Mouse (Mus musculus) ES-E14 (cell line): ENCODE results near the gene Syngr2. TPM values are rescaled to one million over a fixed set of nuclear protein-coding genes. Genes with fewer than 3 reads are reported as not detected.
"Not testable (repeated sequence)": the region's sequence is repeated elsewhere in the genome, so short reads cannot be mapped to it uniquely, and the experiment has no call there.

Experiments used
- DNase-seq: peaks from one replicate; pipeline ENCODE4 v3.0.0-alpha.2; 2013; ENCODE audit warnings: low read depth, low spot score
- H3K27ac ChIP-seq: 2 replicates; pipeline ENCODE4 v1.5.1; 2012; ENCODE audit warnings: low read depth, mild to moderate bottlenecking, low read length, moderate library complexity, mixed read lengths; ENCODE audit not compliant: poor library complexity, insufficient read depth, severe bottlenecking
- H3K36me3 ChIP-seq: 2 replicates; pipeline ENCODE4 v1.6.1; 2012; ENCODE audit warnings: mild to moderate bottlenecking, low read length, moderate library complexity, mixed read lengths; ENCODE audit not compliant: control insufficient read depth, poor library complexity, insufficient read depth, severe bottlenecking
- H3K4me1 ChIP-seq, 2 experiments: fragments of 150-350 bp in 1 of 2; sonication (generic) in 1 of 2; 2 replicates each; pipeline ENCODE4 v1.6.1; 2012; ENCODE audit warnings: low read length in 2 of 2, mild to moderate bottlenecking in 1 of 2, mixed read lengths in 1 of 2; ENCODE audit not compliant: control insufficient read depth in 2 of 2, insufficient read depth in 2 of 2, poor library complexity in 1 of 2
- H3K4me3 ChIP-seq, 2 experiments: fragments of 150-350 bp in 1 of 2; sonication (generic) in 1 of 2; 2 replicates each; pipeline ENCODE4 v1.5.1; 2012; ENCODE audit warnings: low read length in 2 of 2, low read depth in 1 of 2, mild to moderate bottlenecking in 1 of 2, mixed read lengths in 1 of 2; ENCODE audit not compliant: insufficient read depth in 1 of 2, poor library complexity in 1 of 2, severe bottlenecking in 1 of 2
- H3K9ac ChIP-seq: 2 replicates; pipeline ENCODE4 v1.6.1; 2012; ENCODE audit warnings: low read depth, mild to moderate bottlenecking, low read length, mixed read lengths; ENCODE audit not compliant: poor library complexity, insufficient read depth, severe bottlenecking
- H3K9me3 ChIP-seq: fragments of 150-350 bp; sonication (generic); 2 replicates; pipeline ENCODE4 v1.6.1; 2012; ENCODE audit warnings: low read depth, mild to moderate bottlenecking, low read length; ENCODE audit not compliant: control insufficient read depth, insufficient read depth
- CHD2 ChIP-seq: IDR thresholded peaks from 2 replicates; pipeline ENCODE4 v1.6.1; 2014; ENCODE audit warnings: mild to moderate bottlenecking, low read depth, low read length, inconsistent platforms
- HCFC1 ChIP-seq: IDR thresholded peaks from 2 replicates; pipeline ENCODE4 v1.6.1; 2012; ENCODE audit warnings: low read length, inconsistent platforms, borderline replicate concordance; ENCODE audit not compliant: insufficient read depth
- MAFK ChIP-seq: IDR thresholded peaks from 2 replicates; pipeline ENCODE4 v1.6.1; 2014; ENCODE audit warnings: mild to moderate bottlenecking, low read depth, low read length, inconsistent platforms; ENCODE audit not compliant: insufficient read depth
- ZC3H11A ChIP-seq: IDR thresholded peaks from 2 replicates; pipeline ENCODE4 v1.6.1; 2012; ENCODE audit warnings: low read depth, mild to moderate bottlenecking, inconsistent platforms, low read length, borderline replicate concordance
- ZNF384 ChIP-seq: IDR thresholded peaks from 2 replicates; pipeline ENCODE4 v1.6.1; 2012; ENCODE audit warnings: low read depth, low read length, inconsistent platforms
- in situ Hi-C, 2 experiments: fragments of 600-800 bp; cut with MboI; formaldehyde crosslinking; loops; one replicate each; pipeline ENCODE4 v1.15.1; 2025; ENCODE audit warnings: low sequenced_read_pairs in 2 of 2, inconsistent platforms in 1 of 2; ENCODE audit not compliant: unreplicated experiment in 2 of 2
- total RNA-seq: library from RNA; depleted of rRNA; stranded (reverse); fragments of 300-350 nt; gene quantifications from 2 replicates; pipeline ENCODE4 v1.2.3, GENCODE M21; 2012

The Syngr2 gene
- total RNA-seq, 1 experiment: 69.6 TPM

DNA sequence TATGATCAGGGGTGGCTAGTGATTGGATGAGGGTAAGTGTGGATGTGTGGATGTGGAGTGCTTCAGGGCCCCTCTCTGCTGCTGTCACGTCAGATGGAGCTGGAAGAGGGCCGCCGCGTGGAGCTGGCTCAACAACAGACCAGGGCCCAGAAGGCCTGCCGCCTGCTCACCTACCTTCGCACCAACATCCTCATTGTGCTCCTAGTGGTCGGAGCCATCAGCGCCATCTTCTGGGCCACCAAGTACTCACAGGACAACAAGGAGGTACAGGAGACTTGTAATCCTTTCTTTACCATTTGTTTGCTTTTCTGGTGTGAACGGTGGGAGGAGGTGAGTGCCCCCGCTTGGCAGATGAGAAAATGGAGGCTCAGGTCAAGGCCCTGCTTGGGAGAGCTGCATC lies 23.2 kb upstream of the Syngr2 start:
- Histone ChIP-seq H3K36me3 (no peaks in the 10 kb centered on the region), H3K4me3 (no peak overlapping the region), H3K4me1 (peaks cover 10 to 29% of the 10 kb centered on the region in 2 experiments; a peak in 3 of 4 replicates), H3K9ac (no peak overlapping the region), H3K9me3 (no peaks in the 10 kb centered on the region), H3K27ac (no peak overlapping the region)
- in situ Hi-C loops: no loop called here
- TF ChIP-seq CHD2: no peak
- TF ChIP-seq ZC3H11A: peak; percentile 27; the same call in 1 of the 2 replicates
- TF ChIP-seq ZNF384: no peak
- no peak for TF ChIP-seq MAFK
- no peak for TF ChIP-seq HCFC1
- DNase-seq: no peak

DNA sequence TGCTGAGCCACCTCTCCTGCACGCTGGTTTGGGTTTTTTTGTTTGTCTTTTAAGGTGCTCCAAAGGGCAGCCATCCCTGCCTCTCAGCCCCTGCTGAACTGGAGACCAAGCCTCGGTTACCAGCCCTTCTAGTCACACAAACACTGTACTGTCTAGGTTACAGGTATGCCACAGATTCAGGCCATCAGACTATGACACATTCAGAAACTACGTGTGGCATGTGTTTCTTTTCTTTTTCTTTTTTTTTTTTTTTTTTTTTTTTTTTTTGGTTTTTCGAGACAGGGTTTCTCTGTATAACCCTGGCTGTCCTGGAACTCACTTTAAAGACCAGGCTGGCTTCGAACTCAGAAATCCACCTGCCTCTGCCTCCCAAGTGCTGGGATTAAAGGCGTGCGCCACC lies 21.0 kb upstream of the Syngr2 start:
- H3K4me1 ChIP-seq: peaks cover 8 to 29% of the 10 kb centered on the region in 2 experiments; a peak in 2 of 4 replicates
- H3K36me3 ChIP-seq, DNase-seq, H3K9me3 ChIP-seq, H3K4me3 ChIP-seq, H3K9ac ChIP-seq, in situ Hi-C loops, H3K27ac ChIP-seq: not testable (repeated sequence)

DNA sequence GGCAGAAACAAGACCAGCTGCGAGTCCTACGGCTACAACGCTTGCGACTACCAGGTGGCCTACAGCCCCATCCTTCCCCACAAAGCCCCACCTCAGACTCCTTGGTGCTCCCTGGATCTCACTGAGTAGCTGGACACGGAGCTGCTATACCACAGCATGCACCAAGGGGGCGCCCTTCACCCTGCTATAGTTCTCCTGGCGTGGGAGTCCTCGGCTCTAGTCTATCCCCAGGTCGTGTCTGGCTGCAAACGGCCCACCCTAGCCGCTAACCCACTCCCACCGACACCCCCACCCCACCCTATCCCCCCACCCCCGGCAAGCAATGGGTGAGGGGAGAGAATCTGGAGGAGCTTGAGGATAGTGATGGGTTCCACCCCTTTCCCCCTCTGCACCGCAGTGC lies 19.2 kb upstream of the Syngr2 start:
- H3K4me1 ChIP-seq: peaks cover 4 to 27% of the 10 kb centered on the region in 2 experiments; a peak in 2 of 4 replicates
- in situ Hi-C loops: no loop called here
- TF ChIP-seq HCFC1 (no peak), CHD2 (no peak), ZNF384 (no peak), ZC3H11A (no peak; the same call in 1 of the 2 replicates), MAFK (no peak)
- no peak for DNase-seq
- no peaks in the 10 kb centered on the region for H3K9me3 ChIP-seq
- H3K4me3 ChIP-seq: peak overlapping the region; percentile 5 to 9; a peak in 2 of 4 replicates
- H3K9ac ChIP-seq: 0 out of 2 replicates have a peak overlapping the region, but pooled peaks have one; percentile 9
- no peak overlapping the region for H3K27ac ChIP-seq
- no peaks in the 10 kb centered on the region for H3K36me3 ChIP-seq

DNA sequence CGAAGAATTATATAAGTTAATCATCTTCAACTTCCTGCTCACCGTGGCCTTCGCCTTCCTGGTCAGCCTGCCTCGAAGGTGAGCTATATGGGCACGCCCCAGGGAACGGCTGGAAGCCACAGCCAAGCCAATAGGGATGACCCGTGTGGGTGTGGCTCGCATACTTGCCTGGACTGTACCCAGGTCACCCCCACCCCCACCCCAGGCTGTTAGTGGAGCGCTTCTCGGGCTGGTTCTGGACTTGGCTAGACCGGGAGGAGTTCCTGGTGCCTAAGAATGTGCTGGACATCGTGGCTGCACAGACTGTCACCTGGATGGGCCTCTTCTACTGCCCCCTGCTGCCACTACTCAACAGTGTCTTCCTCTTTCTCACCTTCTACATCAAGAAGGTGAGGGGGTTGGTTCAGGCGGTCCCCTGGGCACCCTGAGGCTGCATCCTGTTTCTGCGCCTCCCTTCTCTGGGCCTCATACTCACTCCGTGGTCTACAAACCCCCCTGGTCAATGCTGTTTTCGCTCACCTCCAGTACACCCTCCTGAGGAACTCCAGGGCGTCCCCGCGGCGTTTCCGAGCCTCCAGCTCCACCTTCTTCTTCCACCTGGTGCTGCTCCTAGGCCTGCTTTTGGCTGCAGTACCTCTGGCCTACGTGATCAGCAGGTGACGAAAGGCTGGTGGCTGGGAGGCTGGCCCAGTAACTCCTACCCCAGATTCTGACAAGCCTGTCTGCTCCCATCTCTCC lies 18.6 kb upstream of the Syngr2 start:
- Histone ChIP-seq H3K27ac (no peak overlapping the region), H3K4me1 (peaks cover 4 to 27% of the 10 kb centered on the region in 2 experiments; a peak in 2 of 4 replicates), H3K4me3 (peak overlapping the region; percentile 2 to 3; a peak in 2 of 4 replicates), H3K36me3 (no peaks in the 10 kb centered on the region), H3K9ac (no peak overlapping the region), H3K9me3 (no peaks in the 10 kb centered on the region)
- DNase-seq: no peak
- TF ChIP-seq ZNF384 (no peak), MAFK (no peak), HCFC1 (no peak), CHD2 (no peak), ZC3H11A (no peak)
- in situ Hi-C loops: no loop called here

DNA sequence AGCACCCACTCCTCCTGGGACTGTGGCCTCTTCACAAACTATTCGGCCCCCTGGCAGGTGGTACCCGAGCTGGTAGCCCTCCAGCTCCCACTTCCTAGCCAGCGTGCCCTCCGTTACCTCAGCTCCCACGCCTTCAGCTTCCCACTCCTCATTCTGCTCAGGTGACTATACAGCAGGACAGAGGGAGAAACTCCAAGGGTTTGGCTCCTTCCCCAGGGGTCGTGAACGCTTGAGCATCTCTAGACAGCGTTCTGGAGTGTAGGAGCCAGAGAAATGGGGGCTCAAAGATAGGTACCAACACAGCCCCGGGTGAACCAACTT lies 18.1 kb upstream of the Syngr2 start:
- Histone ChIP-seq H3K4me3 (no peak overlapping the region), H3K27ac (no peak overlapping the region), H3K9ac (no peak overlapping the region), H3K4me1 (peaks cover 4 to 26% of the 10 kb centered on the region in 2 experiments; a peak in 2 of 4 replicates), H3K36me3 (no peaks in the 10 kb centered on the region), H3K9me3 (no peaks in the 10 kb centered on the region)
- in situ Hi-C loops: no loop called here
- no peak for TF ChIP-seq ZC3H11A
- TF ChIP-seq HCFC1: no peak
- TF ChIP-seq CHD2: no peak
- no peak for TF ChIP-seq MAFK
- no peak for TF ChIP-seq ZNF384
- DNase-seq: no peak
